Mouse (Mus musculus) gastrocnemius, adult 18-20 months (tissue): Measurements from ENCODE around the gene Fam161b. TPM values are rescaled to one million over a fixed set of nuclear protein-coding genes. Genes with fewer than 3 reads are reported as not detected.

Experiments used
- total RNA-seq, 2 experiments: library from RNA; stranded (reverse); gene quantifications; 2 replicates each; pipeline ENCODE4 v1.2.3; 2021

The Fam161b gene
- total RNA-seq, 2 experiments from 2014 or later, result 1.00 to 1.1 TPM

Other genes with a start within 250 kb of the Fam161b start
- 1 to 10 TPM; 7.3 to 7.4 TPM for gene Dnal1, start 247.5 kb downstream of the Fam161b start, total RNA-seq
- gene Pnma1, start 213.3 kb downstream of the Fam161b start, total RNA-seq, result under 1 TPM in 1 of 2 experiments, not detected in 1; 0.11 TPM
- 10 to 100 TPM in 1 of 2 experiments, 1 to 10 TPM in 1; 6.9 to 10.9 TPM for gene Elmsan1, start 143.0 kb downstream of the Fam161b start, total RNA-seq
- 10 to 100 TPM; 67.1 to 80.5 TPM for gene Ptgr2, start 76.6 kb downstream of the Fam161b start, total RNA-seq
- 10 to 100 TPM; 18.6 to 19.3 TPM for gene Zfp410, start 45.0 kb downstream of the Fam161b start, total RNA-seq
- gene Coq6, start 176 bp downstream of the Fam161b start, total RNA-seq, result 10 to 100 TPM; 20.4 to 25.4 TPM
- 10 to 100 TPM; 15.3 to 16.5 TPM for gene Entpd5, start 47.2 kb upstream of the Fam161b start, total RNA-seq
- gene Bbof1, start 47.2 kb upstream of the Fam161b start, total RNA-seq, result 1 to 10 TPM; 2.1 to 2.9 TPM
- 10 to 100 TPM; 11.7 to 12.5 TPM for gene Rnf113a2, start 55.4 kb upstream of the Fam161b start, total RNA-seq
- gene Aldh6a1, start 89.2 kb upstream of the Fam161b start, total RNA-seq, result 100 to 1,000 TPM; 117 to 121 TPM
- 1 to 10 TPM; 7.4 to 9.2 TPM for gene Lin52, start 89.6 kb upstream of the Fam161b start, total RNA-seq
- gene Vsx2, start 207.9 kb upstream of the Fam161b start, total RNA-seq, result not detected